Mouse (Mus musculus) kidney, embryonic 15.5 days (tissue): ENCODE measurements around the gene Mki67. TPM values are rescaled to one million over a fixed set of nuclear protein-coding genes. Genes with fewer than 3 reads are reported as not detected.

Source experiments
- ATAC-seq: fragments of 200-750 bp; cut with Nextera tagmentation; replicated peaks from 2 replicates; pipeline ENCODE4 v1.8.0; 2017; ENCODE audit warnings: moderate TSS enrichment; ENCODE audit not compliant: low FRiP score
- H3K27ac ChIP-seq: fragments of 300-500 bp; sonication (generic); 2 replicates; pipeline ENCODE4 v1.5.1; 2015; ENCODE audit warnings: mild to moderate bottlenecking, inconsistent platforms
- H3K27me3 ChIP-seq: fragments of 300-500 bp; sonication (generic); 2 replicates; pipeline ENCODE4 v1.6.1; 2015; ENCODE audit warnings: inconsistent platforms
- H3K36me3 ChIP-seq: fragments of 300-500 bp; sonication (generic); 2 replicates; pipeline ENCODE4 v1.6.1; 2015; ENCODE audit warnings: inconsistent platforms
- H3K4me1 ChIP-seq: fragments of 300-500 bp; sonication (generic); 2 replicates; pipeline ENCODE4 v1.6.1; 2015; ENCODE audit warnings: inconsistent platforms
- H3K4me2 ChIP-seq: fragments of 300-500 bp; sonication (generic); 2 replicates; pipeline ENCODE4 v1.6.1; 2015; ENCODE audit warnings: moderate library complexity, mild to moderate bottlenecking, inconsistent platforms
- H3K4me3 ChIP-seq: fragments of 300-500 bp; sonication (generic); replicated peaks from 2 replicates; pipeline ENCODE4 v1.5.1; 2015; ENCODE audit warnings: mild to moderate bottlenecking, inconsistent platforms
- H3K9ac ChIP-seq: fragments of 300-500 bp; sonication (generic); 2 replicates; pipeline ENCODE4 v1.6.1; 2015; ENCODE audit warnings: mild to moderate bottlenecking, inconsistent platforms
- H3K9me3 ChIP-seq: fragments of 300-500 bp; sonication (generic); replicated peaks from 2 replicates; pipeline ENCODE4 v1.6.1; 2016; ENCODE audit warnings: inconsistent platforms
- WGBS: fragments of 180-500 bp; shearing (Covaris S2); methylation state at CpG from one replicate; pipeline ENCODE4 v1.1.7; 2015; ENCODE audit warnings: mixed read lengths; 5-methylcytosine and 5-hydroxymethylcytosine counted together
- polyA plus RNA-seq: library from polyadenylated mRNA; unstranded; fragments of >200 nt; fragmentation: Nextera tagmentation; extraction: Ambion mirVana; gene quantifications from 2 replicates; pipeline ENCODE4 v1.2.1, GENCODE M21; 2015

Gene Mki67
- polyA plus RNA-seq: 38.7 and 41.8 TPM in 2 replicates

DNA sequence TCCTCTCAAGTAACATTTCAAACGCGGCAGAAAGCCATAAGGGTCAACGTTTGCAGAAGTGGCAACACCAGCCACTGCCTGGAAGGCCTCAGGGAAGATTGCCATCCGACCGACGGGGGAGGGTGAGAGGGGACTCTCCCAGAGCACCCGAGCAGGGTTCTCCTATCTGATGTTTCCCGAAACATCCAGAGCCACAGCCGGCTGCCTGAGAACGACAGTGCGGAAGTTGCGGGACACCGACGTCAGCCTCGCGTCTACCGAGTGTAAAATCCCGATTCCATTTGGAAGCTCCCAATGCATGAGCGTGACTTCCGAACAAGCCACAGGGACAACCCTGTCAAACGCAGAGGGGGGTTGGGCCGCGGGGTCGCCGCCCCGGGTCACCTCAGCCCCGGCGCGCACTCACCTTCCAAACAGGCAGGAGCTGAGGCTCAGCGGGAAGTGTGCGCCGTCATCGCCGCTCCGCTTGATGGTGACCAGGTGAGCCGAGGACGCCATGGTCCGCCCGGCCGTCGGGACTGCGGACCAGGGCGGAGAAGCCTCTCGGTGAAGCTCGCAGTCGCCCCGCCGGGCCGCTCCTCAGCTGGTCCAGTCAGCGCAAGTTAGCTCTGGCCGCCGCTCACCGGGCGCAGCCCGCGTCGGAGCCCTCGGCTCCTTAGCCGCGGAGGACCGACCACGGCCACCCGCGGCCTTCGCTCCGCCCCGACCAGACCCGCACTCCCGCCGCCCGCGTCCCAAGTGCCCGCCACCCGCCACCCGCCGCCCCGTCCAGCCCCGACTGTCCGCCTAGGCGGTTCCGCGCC is at the start of gene Mki67:
Mki67 (minus strand) TSS at position 720 of the 803 bp plus-strand sequence.
- peak; percentile 65 for ATAC-seq
- under 1% methylated on average over 81 of the region's 82 CpGs for WGBS
- H3K4me3 ChIP-seq: peak within 1 kb of the TSS; percentile 83

GRCm38 (mm10) chr7:135763311-135763710 is 47.1 kb upstream of the Mki67 start:
- no peaks in the 10 kb centered on the region for H3K36me3 ChIP-seq
- H3K4me2 ChIP-seq: no peak overlapping the region
- WGBS: 40% methylated on average over 2 of the region's 2 CpGs
- H3K4me1 ChIP-seq: no peaks in the 10 kb centered on the region
- no peak overlapping the region for H3K27ac ChIP-seq
- H3K9me3 ChIP-seq: no peaks in the 10 kb centered on the region
- H3K27me3 ChIP-seq: no peaks in the 10 kb centered on the region
- no peak overlapping the region for H3K4me3 ChIP-seq
- H3K9ac ChIP-seq: no peak overlapping the region
- no peak for ATAC-seq

More for the DNA sequence above, at the start of gene Mki67:
- Histone ChIP-seq H3K27ac (peak within 1 kb of the TSS; percentile 86), H3K9me3 (no peaks in the 10 kb centered on the region), H3K36me3 (peaks cover 3% of the 10 kb centered on the region; the same call in 1 of the 2 replicates), H3K4me1 (peaks cover 23% of the 10 kb centered on the region), H3K9ac (peak within 1 kb of the TSS; percentile 72), H3K27me3 (no peaks in the 10 kb centered on the region), H3K4me2 (peak within 1 kb of the TSS; percentile 67)

GRCm38 (mm10) chr7:135758754-135759510 is 42.8 kb upstream of the Mki67 start:
- no peaks in the 10 kb centered on the region for H3K36me3 ChIP-seq
- WGBS: 88% methylated on average over 12 of the region's 12 CpGs
- no peak for ATAC-seq
- no peaks in the 10 kb centered on the region for H3K27me3 ChIP-seq
- no peak overlapping the region for H3K9ac ChIP-seq
- no peaks in the 10 kb centered on the region for H3K4me1 ChIP-seq
- H3K4me2 ChIP-seq: no peak overlapping the region
- H3K9me3 ChIP-seq: no peaks in the 10 kb centered on the region
- no peak overlapping the region for H3K27ac ChIP-seq
- no peak overlapping the region for H3K4me3 ChIP-seq

GRCm38 (mm10) chr7:135758171-135758570 is 42.0 kb upstream of the Mki67 start:
- H3K27me3 ChIP-seq: no peaks in the 10 kb centered on the region
- H3K9me3 ChIP-seq: no peaks in the 10 kb centered on the region
- no peak for ATAC-seq
- H3K4me3 ChIP-seq: no peak overlapping the region
- H3K9ac ChIP-seq: no peak overlapping the region
- no peaks in the 10 kb centered on the region for H3K36me3 ChIP-seq
- H3K4me1 ChIP-seq: no peaks in the 10 kb centered on the region
- H3K4me2 ChIP-seq: no peak overlapping the region
- no peak overlapping the region for H3K27ac ChIP-seq
- WGBS: 69% methylated on average over 4 of the region's 4 CpGs

- no peak overlapping the region for H3K9ac ChIP-seq
- H3K27me3 ChIP-seq: no peaks in the 10 kb centered on the region
- no peaks in the 10 kb centered on the region for H3K36me3 ChIP-seq
- H3K9me3 ChIP-seq: no peaks in the 10 kb centered on the region
- no peak overlapping the region for H3K27ac ChIP-seq
- no peak overlapping the region for H3K4me3 ChIP-seq
- ATAC-seq: no peak
- H3K4me1 ChIP-seq: no peaks in the 10 kb centered on the region
- no peak overlapping the region for H3K4me2 ChIP-seq
- WGBS: 88% methylated on average over 6 of the region's 6 CpGs
Measured at GRCm38 (mm10) chr7:135756984-135757586, 40.9 kb upstream of the Mki67 start.

DNA sequence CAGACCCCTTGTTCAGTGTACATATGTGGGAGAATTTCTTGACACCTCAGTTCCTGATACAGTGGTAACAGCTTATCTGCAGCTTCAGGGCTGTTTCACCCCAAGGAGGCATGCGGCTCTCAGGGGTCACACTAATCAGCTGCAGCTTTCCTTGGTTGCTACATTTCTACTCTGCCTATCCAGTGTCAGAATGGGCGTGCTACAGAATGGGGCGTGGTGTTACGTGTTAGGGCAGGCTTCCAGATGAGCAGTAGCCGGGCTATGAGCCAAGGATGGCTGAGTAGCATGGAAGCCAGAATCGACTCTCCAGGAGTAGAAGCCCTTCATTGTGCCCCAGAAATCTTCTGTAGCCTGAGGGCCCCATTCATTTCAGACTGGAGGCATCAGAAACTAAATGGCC is 32.8 kb upstream of the Mki67 start:
- no peak overlapping the region for H3K9ac ChIP-seq
- no peak for ATAC-seq
- H3K4me3 ChIP-seq: no peak overlapping the region
- H3K36me3 ChIP-seq: no peaks in the 10 kb centered on the region
- no peak overlapping the region for H3K4me2 ChIP-seq
- 66% methylated on average over 6 of the region's 6 CpGs for WGBS
- H3K27me3 ChIP-seq: no peaks in the 10 kb centered on the region
- H3K27ac ChIP-seq: no peak overlapping the region
- H3K4me1 ChIP-seq: peaks cover 21% of the 10 kb centered on the region; the same call in 1 of the 2 replicates
- H3K9me3 ChIP-seq: no peaks in the 10 kb centered on the region

- Histone ChIP-seq H3K4me2 (no peak overlapping the region), H3K27ac (peak overlapping the region; percentile 86), H3K9me3 (peaks cover 1% of the 10 kb centered on the region; the same call in 1 of the 2 replicates), H3K4me1 (peaks cover 21% of the 10 kb centered on the region; the same call in 1 of the 2 replicates), H3K27me3 (no peaks in the 10 kb centered on the region), H3K4me3 (no peak overlapping the region), H3K36me3 (no peaks in the 10 kb centered on the region), H3K9ac (no peak overlapping the region)
- ATAC-seq: peak; percentile 57
- WGBS: 45% methylated on average over 2 of the region's 2 CpGs
Measured at GRCm38 (mm10) chr7:135747072-135747471, 30.9 kb upstream of the Mki67 start.

DNA sequence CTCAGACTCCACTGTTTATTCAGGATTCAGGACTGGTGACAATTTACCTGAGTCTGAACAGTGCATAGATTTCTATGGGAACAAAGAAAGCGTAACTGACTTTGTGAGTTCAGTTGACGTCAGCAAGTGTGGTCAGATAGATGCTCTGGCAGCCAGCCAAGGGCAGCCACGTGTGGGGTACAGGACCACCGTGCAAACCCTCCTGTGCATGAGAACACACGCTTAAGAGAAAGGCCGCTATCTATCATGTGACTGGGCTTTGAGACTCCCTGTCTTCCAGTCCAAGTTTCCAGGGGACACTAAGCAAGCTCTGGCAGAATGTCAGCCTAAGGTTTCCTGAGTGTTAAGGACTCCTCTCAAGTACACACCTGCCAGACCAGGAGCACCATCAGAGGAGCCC is 30.4 kb upstream of the Mki67 start:
- Histone ChIP-seq H3K9me3 (peaks cover 6% of the 10 kb centered on the region; the same call in 1 of the 2 replicates), H3K9ac (no peak overlapping the region), H3K36me3 (no peaks in the 10 kb centered on the region), H3K27ac (peak overlapping the region; percentile 86), H3K27me3 (no peaks in the 10 kb centered on the region), H3K4me2 (no peak overlapping the region), H3K4me1 (peaks cover 21% of the 10 kb centered on the region; the same call in 1 of the 2 replicates), H3K4me3 (no peak overlapping the region)
- ATAC-seq: peak; percentile 45
- 46% methylated on average over 6 of the region's 6 CpGs for WGBS

DNA sequence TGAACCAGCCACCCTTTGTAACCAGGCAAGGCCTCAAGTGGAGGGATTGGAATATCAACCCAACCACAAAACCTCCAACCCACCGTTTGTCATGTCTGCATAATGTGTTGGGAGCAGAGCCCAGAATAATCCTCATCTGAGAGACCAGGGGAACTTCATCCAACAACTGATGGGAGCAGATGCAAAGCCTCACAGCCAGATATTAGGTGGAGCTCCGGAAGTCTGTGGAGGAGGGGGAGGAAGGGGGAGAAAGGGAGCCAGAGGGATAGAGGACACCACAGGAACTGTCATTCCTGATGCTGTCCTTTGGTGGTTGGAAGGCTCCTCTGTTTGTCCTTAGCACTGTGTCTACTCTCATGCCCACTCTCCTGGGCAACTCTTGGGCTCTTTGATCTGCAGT is 28.9 kb upstream of the Mki67 start:
- no peak overlapping the region for H3K4me2 ChIP-seq
- H3K9me3 ChIP-seq: peaks cover 6% of the 10 kb centered on the region; the same call in 1 of the 2 replicates
- no peak for ATAC-seq
- H3K27me3 ChIP-seq: no peaks in the 10 kb centered on the region
- no peaks in the 10 kb centered on the region for H3K36me3 ChIP-seq
- peaks cover 21% of the 10 kb centered on the region; the same call in 1 of the 2 replicates for H3K4me1 ChIP-seq
- H3K4me3 ChIP-seq: no peak overlapping the region
- no peak overlapping the region for H3K27ac ChIP-seq
- H3K9ac ChIP-seq: no peak overlapping the region
- WGBS: 35% methylated on average over 2 of the region's 2 CpGs

DNA sequence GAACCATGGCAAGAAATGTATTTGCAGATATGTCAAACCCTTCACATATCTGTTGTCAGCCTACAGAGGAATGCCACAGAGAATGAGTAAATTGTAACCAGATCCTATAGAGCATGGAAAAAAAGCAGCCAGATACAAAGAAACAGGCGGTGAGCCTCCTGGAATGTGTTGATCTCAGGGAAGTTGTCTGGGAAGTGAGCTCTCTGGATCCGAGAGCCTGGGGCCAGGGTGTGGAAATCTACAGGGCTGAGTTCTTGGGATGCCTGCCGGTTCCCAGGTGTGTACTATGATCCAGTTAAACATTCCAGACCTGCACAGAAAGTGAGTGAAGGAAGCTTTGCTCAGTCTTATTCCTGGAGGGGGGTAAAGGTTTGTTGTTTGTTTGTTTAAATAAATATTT is 24.3 kb upstream of the Mki67 start:
- WGBS: 63% methylated on average over 3 of the region's 3 CpGs
- no peak overlapping the region for H3K4me2 ChIP-seq
- peaks cover 6% of the 10 kb centered on the region; the same call in 1 of the 2 replicates for H3K9me3 ChIP-seq
- ATAC-seq: no peak
- peaks cover 17% of the 10 kb centered on the region for H3K4me1 ChIP-seq
- H3K27ac ChIP-seq: no peak overlapping the region
- no peaks in the 10 kb centered on the region for H3K36me3 ChIP-seq
- H3K4me3 ChIP-seq: no peak overlapping the region
- H3K27me3 ChIP-seq: no peaks in the 10 kb centered on the region
- no peak overlapping the region for H3K9ac ChIP-seq

GRCm38 (mm10) chr7:135736581-135736886 is 20.4 kb upstream of the Mki67 start:
- Histone ChIP-seq H3K9ac (no peak overlapping the region), H3K27ac (no peak overlapping the region), H3K27me3 (no peaks in the 10 kb centered on the region), H3K4me3 (no peak overlapping the region), H3K9me3 (no peaks in the 10 kb centered on the region), H3K36me3 (no peaks in the 10 kb centered on the region), H3K4me2 (no peak overlapping the region), H3K4me1 (peaks cover 18% of the 10 kb centered on the region)
- peak; percentile 31; the same call in 1 of the 2 replicates for ATAC-seq
- WGBS: 40% methylated on average over 3 of the region's 3 CpGs
